Mouse (Mus musculus): Measurements from ENCODE around the gene Nyx. TPM values are rescaled to one million over a fixed set of nuclear protein-coding genes. Genes with fewer than 3 reads are reported as not detected.

Gene Nyx
- polyA plus RNA-seq, 2 experiments = 0.02 TPM; not detected in 1

DNA sequence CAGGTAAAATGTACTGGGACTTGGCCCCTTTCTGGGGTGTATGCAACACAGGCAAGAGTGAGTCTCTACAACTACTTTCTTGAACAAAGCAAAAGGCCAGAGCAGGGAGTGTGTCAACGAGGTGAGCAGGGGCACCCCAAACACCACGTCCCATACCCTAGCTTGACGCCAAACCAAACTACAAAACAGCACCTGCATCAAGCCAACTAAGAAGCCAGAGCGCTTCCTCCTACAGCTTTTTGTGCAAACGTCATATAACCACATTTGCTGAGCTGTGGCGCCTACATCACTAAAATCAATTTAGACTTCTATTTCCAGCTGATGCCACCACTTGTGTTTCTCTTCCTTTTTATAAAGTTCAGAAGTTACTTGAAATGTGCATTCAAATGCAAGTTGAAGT lies 50.5 kb downstream of the Nyx start:
- Histone ChIP-seq H3K4me2 (ENCODE audit: low read depth) (no peak overlapping the region), H3K27me3 (ENCODE audit: control insufficient read depth, insufficient read depth, low read length) (no peaks in the 10 kb centered on the region), H3K4me3 (ENCODE audit: insufficient read depth in 1 of 2, low read depth in 2 of 2, low read length in 2 of 2) (no peak overlapping the region), H3K9me3 (ENCODE audit: control insufficient read depth, low read length) (no peaks in the 10 kb centered on the region), H3K27ac (no peak overlapping the region), H3K9ac (replicated peaks) (no peak overlapping the region), H3K36me3 (replicated peaks; ENCODE audit: control insufficient read depth, insufficient read depth, low read depth) (no peaks in the 10 kb centered on the region), H3K4me1 (replicated peaks; ENCODE audit: control insufficient read depth in 2 of 2, insufficient read depth in 2 of 2, low read length in 1 of 2) (0 out of 4 replicates have a peak, but pooled peaks cover 0 to 2% of the 10 kb centered on the region in 2 experiments)
- WGBS (ENCODE audit: insufficient replicate concordance) = 69% methylated on average over 6 of the region's 6 CpGs
- TF ChIP-seq CTCF (IDR thresholded peaks at IDR 0.05; ENCODE audit: low read depth) = no peak
- TF ChIP-seq EP300 (IDR thresholded peaks at IDR 0.05; ENCODE audit: low read depth) = no peak
- ATAC-seq (ENCODE audit: insufficient read depth) (no peak), DNase-seq (ENCODE audit: low read depth in 3 of 3, low spot score in 3 of 3) (no peak)

DNA sequence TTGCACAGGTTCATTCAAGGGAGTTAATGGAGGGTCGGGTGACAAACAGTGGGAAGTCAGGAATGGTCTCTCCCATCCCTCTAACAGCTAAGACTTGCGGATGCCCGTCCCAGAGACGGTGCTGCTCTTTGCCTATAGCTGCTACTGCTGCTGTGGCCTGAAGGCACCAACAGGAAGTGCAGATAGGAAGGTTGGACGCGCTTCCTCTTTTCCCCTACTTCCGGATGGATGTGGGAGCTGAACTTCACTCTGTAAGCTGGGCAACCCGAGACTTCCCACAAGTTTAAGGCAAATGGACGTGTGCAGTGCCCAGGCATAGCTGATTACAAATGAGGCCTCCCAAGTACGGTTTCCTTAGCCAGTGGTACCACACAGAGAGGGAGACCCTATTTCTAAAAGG lies 52.1 kb downstream of the Nyx start:
- Histone ChIP-seq H3K27ac (no peak overlapping the region), H3K4me1 (replicated peaks; ENCODE audit: control insufficient read depth in 2 of 2, insufficient read depth in 2 of 2, low read length in 1 of 2) (0 out of 4 replicates have a peak, but pooled peaks cover 0 to 2% of the 10 kb centered on the region in 2 experiments), H3K4me2 (ENCODE audit: low read depth) (no peak overlapping the region), H3K4me3 (ENCODE audit: insufficient read depth in 1 of 2, low read depth in 2 of 2, low read length in 2 of 2) (no peak overlapping the region), H3K36me3 (replicated peaks; ENCODE audit: control insufficient read depth, insufficient read depth, low read depth) (no peaks in the 10 kb centered on the region), H3K9me3 (ENCODE audit: control insufficient read depth, low read length) (no peaks in the 10 kb centered on the region), H3K9ac (replicated peaks) (no peak overlapping the region), H3K27me3 (ENCODE audit: control insufficient read depth, insufficient read depth, low read length) (no peaks in the 10 kb centered on the region)
- ATAC-seq (ENCODE audit: insufficient read depth) = no peak
- no peak for TF ChIP-seq CTCF (IDR thresholded peaks at IDR 0.05; ENCODE audit: low read depth)
- TF ChIP-seq EP300 (IDR thresholded peaks at IDR 0.05; ENCODE audit: low read depth) = no peak
- no peak for DNase-seq (ENCODE audit: low read depth in 3 of 3, low spot score in 3 of 3)
- whole genome bisulfite sequencing (ENCODE audit: insufficient replicate concordance) = 23% methylated on average over 10 of the region's 10 CpGs

DNA sequence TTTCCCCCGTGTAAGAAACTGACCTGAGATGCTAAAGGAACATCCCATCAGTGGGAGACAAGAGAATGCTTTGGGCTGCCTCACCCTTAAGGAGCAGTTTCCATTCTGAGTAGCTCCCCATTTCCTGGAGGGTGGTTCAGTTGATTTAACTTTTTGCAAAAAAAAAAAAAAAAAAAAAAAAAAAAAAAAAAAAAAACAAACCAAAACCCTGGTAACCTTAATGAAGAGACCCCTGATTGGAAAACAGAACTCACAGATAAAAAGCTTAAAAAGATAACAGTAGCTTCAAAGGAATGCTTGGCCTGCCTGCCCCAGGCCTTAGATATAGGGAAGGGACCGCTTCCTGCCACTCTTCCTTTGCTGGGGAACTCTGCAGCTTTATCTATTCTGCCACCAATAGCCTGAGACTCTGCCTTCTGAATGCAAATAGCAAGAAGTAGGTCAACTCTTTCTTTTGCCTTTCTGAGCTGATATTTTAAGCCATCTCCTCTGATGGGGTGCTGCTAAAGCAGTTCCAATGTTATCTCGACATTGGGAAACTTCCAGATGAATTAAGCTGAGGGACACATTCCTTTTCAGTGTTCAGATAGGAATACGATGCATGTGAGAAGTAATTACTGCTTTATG lies 53.0 kb downstream of the Nyx start:
- TF ChIP-seq EP300 (IDR thresholded peaks at IDR 0.05; ENCODE audit: low read depth) = no peak
- no peak for TF ChIP-seq CTCF (IDR thresholded peaks at IDR 0.05; ENCODE audit: low read depth)
- DNase-seq (ENCODE audit: low read depth in 3 of 3, low spot score in 3 of 3) = no peak
- Histone ChIP-seq H3K36me3 (replicated peaks; ENCODE audit: control insufficient read depth, insufficient read depth, low read depth) (no peaks in the 10 kb centered on the region), H3K9ac (replicated peaks) (no peak overlapping the region), H3K27ac (no peak overlapping the region), H3K4me2 (ENCODE audit: low read depth) (no peak overlapping the region), H3K27me3 (ENCODE audit: control insufficient read depth, insufficient read depth, low read length) (no peaks in the 10 kb centered on the region), H3K9me3 (ENCODE audit: control insufficient read depth, low read length) (no peaks in the 10 kb centered on the region), H3K4me3 (ENCODE audit: insufficient read depth in 1 of 2, low read depth in 2 of 2, low read length in 2 of 2) (no peak overlapping the region), H3K4me1 (replicated peaks; ENCODE audit: control insufficient read depth in 2 of 2, insufficient read depth in 2 of 2, low read length in 1 of 2) (0 out of 4 replicates have a peak, but pooled peaks cover 0 to 2% of the 10 kb centered on the region in 2 experiments)
- 39% methylated on average over 4 of the region's 4 CpGs for WGBS (ENCODE audit: insufficient replicate concordance)
- no peak for ATAC-seq (ENCODE audit: insufficient read depth)

DNA sequence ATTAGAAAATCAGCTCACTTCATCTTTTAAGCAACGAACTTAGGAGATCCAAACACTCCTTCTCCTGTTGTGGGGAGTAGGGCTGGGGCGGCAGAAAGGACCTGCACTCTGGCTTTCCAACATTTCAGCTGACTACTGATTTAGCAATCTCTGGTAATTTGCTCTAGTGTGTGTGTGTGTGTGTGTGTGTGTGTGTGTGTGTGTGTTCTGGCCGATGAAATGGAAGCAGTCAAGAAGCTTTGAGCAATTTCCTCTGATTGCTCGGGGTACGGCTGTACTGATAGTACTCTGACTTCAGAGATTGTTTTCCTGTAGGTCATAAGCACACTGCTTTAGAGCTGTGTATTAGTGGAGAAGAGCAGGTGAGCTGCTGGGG lies 53.5 kb downstream of the Nyx start:
- Histone ChIP-seq H3K4me2 (ENCODE audit: low read depth) (no peak overlapping the region), H3K27me3 (ENCODE audit: control insufficient read depth, insufficient read depth, low read length) (no peaks in the 10 kb centered on the region), H3K36me3 (replicated peaks; ENCODE audit: control insufficient read depth, insufficient read depth, low read depth) (no peaks in the 10 kb centered on the region), H3K9me3 (ENCODE audit: control insufficient read depth, low read length) (no peaks in the 10 kb centered on the region), H3K4me3 (ENCODE audit: insufficient read depth in 1 of 2, low read depth in 2 of 2, low read length in 2 of 2) (no peak overlapping the region), H3K27ac (no peak overlapping the region), H3K9ac (replicated peaks) (no peak overlapping the region), H3K4me1 (replicated peaks; ENCODE audit: control insufficient read depth in 2 of 2, insufficient read depth in 2 of 2, low read length in 1 of 2) (0 out of 4 replicates have a peak, but pooled peaks cover 0 to 2% of the 10 kb centered on the region in 2 experiments)
- ATAC-seq (ENCODE audit: insufficient read depth) = no peak
- TF ChIP-seq EP300 (IDR thresholded peaks at IDR 0.05; ENCODE audit: low read depth) (no peak), CTCF (IDR thresholded peaks at IDR 0.05; ENCODE audit: low read depth) (no peak)
- 39% methylated on average over 5 of the region's 5 CpGs for WGBS (ENCODE audit: insufficient replicate concordance)
- DNase-seq (ENCODE audit: low read depth in 3 of 3, low spot score in 3 of 3) = no peak

DNA sequence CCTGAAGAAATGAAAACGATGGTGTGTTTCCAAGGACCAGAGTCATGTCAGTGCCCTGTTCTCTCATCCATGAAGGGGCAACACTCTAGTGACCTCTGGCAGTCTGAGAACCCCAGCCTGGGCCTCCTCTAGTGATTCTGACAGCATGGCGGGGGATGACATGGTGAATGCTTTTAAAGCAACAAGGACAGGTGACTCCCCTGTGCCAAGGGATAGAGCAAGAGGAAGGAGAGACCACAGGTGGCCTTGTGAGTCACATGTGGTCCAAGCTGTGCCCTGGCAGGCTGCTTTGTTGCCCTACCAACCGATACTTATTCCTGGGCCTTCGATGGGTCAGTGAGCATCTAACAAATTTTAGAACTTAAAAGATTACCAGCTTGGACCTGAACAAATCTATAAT lies 54.7 kb downstream of the Nyx start:
- no peak for DNase-seq (ENCODE audit: low read depth in 3 of 3, low spot score in 3 of 3)
- Histone ChIP-seq H3K4me2 (ENCODE audit: low read depth) (no peak overlapping the region), H3K36me3 (replicated peaks; ENCODE audit: control insufficient read depth, insufficient read depth, low read depth) (no peaks in the 10 kb centered on the region), H3K27ac (no peak overlapping the region), H3K4me3 (ENCODE audit: insufficient read depth in 1 of 2, low read depth in 2 of 2, low read length in 2 of 2) (no peak overlapping the region), H3K9ac (replicated peaks) (no peak overlapping the region), H3K4me1 (replicated peaks; ENCODE audit: control insufficient read depth in 2 of 2, insufficient read depth in 2 of 2, low read length in 1 of 2) (0 out of 4 replicates have a peak, but pooled peaks cover 0 to 2% of the 10 kb centered on the region in 2 experiments), H3K27me3 (ENCODE audit: control insufficient read depth, insufficient read depth, low read length) (no peaks in the 10 kb centered on the region), H3K9me3 (ENCODE audit: control insufficient read depth, low read length) (no peaks in the 10 kb centered on the region)
- no peak for ATAC-seq (ENCODE audit: insufficient read depth)
- 67% methylated on average over 4 of the region's 4 CpGs for WGBS (ENCODE audit: insufficient replicate concordance)
- no peak for TF ChIP-seq CTCF (IDR thresholded peaks at IDR 0.05; ENCODE audit: low read depth)
- TF ChIP-seq EP300 (IDR thresholded peaks at IDR 0.05; ENCODE audit: low read depth) = no peak
